Mouse (Mus musculus) thymus, postnatal 4 days (tissue): ENCODE measurements at regions not wholly inside any gene's neighbourhood (a gene's known extent, or its start where the extent isn't known, plus 50 kb on each side); places are given as distances from the start of the nearest gene placed in this dataset.
A peak's percentile ranks its signal among the peaks of the same experiment; 100 is the strongest.

Source experiments
- DNase-seq: peaks from one replicate; pipeline ENCODE4 v3.0.0; 2021

GRCm38 (mm10) chr2:9691906-9692305 is 189.1 kb upstream of the 4930412O13Rik start:
- no peak for DNase-seq

- DNase-seq = no peak
These were observed 187.7 kb upstream of the 4930412O13Rik start for GRCm38 (mm10) chr2:9693351-9693750.

DNA sequence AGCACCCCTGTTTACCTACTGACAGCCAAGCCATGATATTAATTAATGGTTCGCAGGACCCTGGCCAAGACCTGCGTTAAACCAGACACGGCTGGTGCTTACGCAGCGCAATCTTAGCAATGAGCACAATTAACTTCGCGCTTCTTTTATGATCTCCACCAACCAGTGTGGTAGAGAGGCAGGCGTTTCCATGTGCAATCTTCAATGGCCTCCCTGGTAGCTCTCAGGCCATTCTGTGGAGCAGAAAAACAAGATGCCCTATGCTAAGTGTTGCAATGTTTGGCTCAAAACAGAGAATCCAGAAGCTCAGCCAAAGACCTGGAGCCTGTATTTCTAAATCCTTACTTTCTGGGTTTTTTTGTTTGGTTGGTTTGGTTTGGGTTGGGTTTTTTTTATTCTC is 186.9 kb upstream of the 4930412O13Rik start:
- no peak for DNase-seq

DNA sequence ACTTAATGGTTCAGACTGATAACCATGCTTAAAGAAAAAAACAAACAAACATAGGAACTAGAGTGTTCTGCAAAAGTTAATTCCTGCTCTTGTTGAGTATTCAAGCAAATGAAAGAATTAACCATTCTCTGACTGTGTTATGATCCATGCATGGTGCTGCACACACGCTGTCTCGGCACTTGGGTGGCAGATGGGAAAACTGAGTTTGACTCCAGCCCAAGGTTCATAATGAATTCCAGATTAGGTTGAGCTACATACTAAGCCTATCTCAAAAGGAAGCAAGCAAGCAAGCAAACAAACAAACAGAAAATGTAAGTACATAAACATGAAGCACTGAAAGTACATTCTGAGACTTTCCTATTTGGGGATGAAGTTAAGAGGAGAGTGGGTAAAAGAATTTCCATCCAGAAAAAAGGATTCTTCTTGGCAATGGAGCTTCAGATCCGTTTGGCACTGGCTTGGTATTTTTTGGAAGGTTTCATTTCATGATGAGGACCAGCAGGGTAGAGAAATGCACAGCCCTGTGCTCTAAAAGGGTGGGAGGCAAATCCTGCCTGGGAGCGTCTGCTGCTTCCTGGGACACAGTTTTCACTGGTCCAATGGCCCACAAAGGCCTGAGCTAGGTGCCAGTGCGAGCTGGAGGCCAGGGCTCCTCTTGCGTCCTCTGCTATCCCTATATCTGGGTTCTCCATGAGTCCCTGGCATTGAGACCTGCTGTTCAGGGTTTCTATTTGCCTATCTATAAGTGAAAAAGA is 183.3 kb upstream of the 4930412O13Rik start:
- no peak for DNase-seq

GRCm38 (mm10) chr2:9704266-9704665 is 176.8 kb upstream of the 4930412O13Rik start:
- DNase-seq = no peak

GRCm38 (mm10) chr2:9709466-9709865 is 171.6 kb upstream of the 4930412O13Rik start:
- DNase-seq = no peak

DNA sequence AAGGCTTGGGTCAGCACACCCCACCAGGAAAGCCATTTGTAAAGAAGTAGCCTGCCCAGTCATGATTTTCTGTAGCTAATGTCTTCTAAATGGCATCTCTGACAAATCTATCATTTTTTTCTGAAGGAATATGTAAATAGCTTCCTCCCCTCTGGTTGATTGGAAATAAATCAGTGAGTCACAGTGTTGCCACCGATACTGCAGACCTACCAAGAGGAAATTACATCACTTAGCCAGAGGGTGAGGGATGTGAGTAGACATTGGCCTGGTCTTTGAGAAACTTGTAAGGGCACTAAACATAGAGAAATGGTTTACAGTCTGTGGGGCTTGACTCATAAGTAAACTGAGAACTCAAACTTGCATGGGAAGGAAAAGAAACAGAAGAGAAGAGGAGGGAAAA is 163.1 kb upstream of the 4930412O13Rik start:
- DNase-seq = no peak

GRCm38 (mm10) chr2:9733243-9733642 is 147.8 kb upstream of the 4930412O13Rik start:
- DNase-seq = no peak

DNA sequence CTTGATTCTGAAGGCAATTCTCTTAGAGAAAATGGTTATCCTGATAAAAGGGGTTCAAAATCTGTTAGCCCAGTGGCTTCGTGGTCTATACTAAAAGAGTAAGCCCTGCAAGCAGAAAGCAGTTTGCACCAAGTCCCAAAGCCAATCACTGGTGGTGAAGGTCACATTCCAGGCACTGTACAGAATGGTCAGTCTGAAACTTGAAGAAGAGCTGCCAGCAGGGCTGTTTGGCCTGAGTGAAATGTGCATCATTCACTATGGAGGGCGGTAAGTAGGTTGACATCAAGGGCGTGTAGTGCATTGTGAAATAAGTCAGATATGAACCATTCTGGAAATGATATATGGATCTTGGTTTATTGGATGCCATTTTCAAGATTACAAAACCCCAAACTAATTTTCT is 136.9 kb upstream of the 4930412O13Rik start:
- no peak for DNase-seq

- DNase-seq = peak; percentile 42
These were observed 130.9 kb upstream of the 4930412O13Rik start for GRCm38 (mm10) chr2:9749829-9750788.

DNA sequence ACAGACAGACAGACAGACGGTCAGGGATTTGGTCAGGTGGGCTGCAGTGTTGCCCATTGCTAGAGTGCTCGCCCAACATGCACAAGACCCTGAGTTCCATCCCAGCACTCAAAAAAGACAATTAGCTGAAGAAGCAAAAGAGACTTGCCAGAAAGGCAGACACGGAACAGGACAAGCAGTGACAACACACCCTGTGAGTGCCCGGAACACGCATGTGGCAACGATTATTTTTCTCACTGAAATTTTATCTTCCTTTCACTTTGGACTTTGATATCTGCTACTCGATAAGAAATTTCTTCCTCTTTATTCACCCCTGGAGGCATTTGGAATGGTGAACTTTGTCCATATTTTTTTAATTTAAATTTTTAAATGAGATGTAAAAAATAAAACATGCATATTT is 127.4 kb upstream of the 4930412O13Rik start:
- no peak for DNase-seq

- DNase-seq = no peak
These were observed 126.9 kb upstream of the 4930412O13Rik start for GRCm38 (mm10) chr2:9754153-9754552.

- no peak for DNase-seq
These were observed 123.2 kb upstream of the 4930412O13Rik start for GRCm38 (mm10) chr2:9757770-9758420.

GRCm38 (mm10) chr2:9758983-9759382 is 122.1 kb upstream of the 4930412O13Rik start:
- no peak for DNase-seq

GRCm38 (mm10) chr2:9759389-9760104 is 121.5 kb upstream of the 4930412O13Rik start:
- DNase-seq = no peak

DNA sequence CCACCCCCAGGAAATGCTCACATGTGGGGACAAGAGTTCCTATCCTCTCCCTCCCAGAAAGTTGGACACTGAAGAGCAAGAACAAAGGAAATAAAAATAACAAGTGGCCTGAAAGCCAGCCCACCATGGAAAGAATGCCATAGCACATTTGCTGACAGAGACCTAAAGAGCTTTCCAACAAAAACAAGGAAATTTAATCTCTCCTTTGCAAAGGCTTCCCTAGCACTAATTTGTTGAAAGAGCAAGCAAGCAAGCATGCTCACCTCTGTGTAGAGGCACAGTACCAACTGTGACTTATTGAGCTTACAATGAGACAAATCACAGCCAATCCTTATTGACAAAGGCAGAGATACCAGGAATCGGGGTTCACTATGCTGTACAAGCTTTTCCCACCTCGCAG is 100.9 kb upstream of the 4930412O13Rik start:
- DNase-seq = no peak

- DNase-seq = no peak
These were observed 98.4 kb upstream of the 4930412O13Rik start for GRCm38 (mm10) chr2:9782698-9783097.

DNA sequence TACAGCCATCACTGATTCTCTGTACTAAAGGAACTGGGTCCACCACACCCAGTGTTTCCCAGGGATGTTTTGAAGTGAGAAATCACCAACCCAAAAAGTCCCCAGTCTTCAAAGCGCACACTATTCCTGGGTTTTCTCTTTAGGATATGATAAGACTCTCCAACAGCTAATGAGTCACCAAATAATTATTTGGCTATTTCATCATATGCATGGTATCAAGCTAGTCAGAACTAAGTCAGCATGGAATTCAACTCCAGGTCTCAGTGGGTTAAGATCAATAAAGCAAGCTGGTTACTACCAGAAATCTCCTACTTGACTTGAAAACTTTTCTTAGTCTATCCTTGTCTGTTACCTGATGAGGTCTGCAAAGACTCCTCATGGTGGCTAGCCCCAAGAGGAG is 89.1 kb upstream of the 4930412O13Rik start:
- DNase-seq = no peak

DNA sequence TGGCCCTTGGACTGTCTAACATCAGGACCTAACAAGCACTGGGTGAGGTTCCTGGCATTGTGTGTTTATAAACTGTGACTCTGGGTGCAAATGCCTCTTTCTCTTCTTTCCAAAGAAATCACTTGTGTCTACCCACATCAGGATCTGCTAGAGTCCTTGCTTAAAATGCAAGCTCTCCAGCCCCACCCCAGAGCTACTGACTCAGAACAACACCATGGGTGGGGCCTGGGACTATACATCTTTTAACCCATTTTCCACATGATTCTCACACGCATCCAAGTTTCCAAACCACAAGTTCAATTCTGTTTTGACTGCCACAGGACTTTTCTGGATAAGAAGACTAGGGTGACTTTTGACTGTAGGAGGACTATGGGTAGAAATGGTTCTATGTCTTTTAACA is 88.7 kb upstream of the 4930412O13Rik start:
- no peak for DNase-seq

DNA sequence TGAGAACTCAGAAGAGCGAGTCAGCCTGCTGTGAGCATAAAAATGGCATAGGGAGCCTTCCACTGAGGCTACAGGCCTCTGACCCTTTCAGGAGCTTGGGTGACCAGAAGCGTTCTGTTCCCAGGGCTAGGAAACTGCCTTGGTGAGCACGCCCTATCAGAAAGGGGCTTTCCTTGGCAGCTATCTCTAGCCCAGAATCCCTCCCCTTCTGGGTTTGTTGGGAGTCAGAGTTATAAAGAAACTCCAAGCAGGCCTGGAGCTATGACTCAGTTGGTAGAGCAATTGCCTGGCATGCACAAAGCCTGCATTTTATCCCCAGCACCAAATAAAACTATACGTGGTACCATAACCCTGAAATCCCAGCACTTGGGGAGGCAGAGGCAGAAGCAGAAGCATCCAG is 85.7 kb upstream of the 4930412O13Rik start:
- no peak for DNase-seq

DNA sequence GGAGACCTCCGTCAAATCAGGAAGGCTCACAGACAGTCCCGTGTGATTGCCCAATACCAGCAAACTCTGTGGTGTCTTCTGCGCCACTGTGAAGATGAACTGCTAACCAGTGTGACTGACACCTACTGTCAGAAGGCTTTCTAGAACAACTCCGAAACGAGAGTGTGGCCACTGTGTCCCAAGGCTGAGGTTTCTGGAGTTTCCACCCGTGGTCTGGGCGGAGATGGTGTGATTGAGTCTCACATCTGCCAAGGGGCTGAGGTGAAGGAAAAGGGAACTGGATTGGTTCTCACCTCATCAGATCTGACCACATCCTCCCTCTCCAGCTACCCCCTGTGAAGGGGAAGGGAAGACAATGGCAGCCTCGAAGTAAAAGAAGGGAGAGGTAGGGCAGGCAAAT is 79.6 kb upstream of the 4930412O13Rik start:
- DNase-seq = peak; percentile 29

GRCm38 (mm10) chr2:9804306-9804705 is 76.7 kb upstream of the 4930412O13Rik start:
- DNase-seq = no peak

DNA sequence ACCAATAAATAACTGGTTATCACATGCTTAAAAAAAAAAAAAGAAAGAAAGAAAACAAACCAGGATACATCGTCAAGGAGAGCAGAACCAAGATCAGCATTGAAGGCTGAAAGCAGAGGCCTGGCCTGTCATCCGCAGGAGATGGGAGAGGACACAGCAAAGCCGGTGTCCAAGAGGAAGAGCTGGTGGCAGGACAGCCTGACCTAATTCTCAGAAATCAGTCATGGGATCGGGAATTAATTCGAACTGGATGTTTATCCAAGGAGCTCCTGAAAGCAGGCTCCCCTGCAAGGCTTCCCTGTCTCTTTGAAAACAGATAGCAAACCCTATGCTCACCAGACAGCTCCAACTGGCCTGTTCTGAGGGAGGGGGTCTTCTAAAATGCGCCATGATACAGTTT is 75.5 kb upstream of the 4930412O13Rik start:
- DNase-seq = no peak
